Mouse (Mus musculus) layer of hippocampus, adult 8-10 months (tissue): ENCODE measurements at regions not wholly inside any gene's neighbourhood (a gene's known extent, or its start where the extent isn't known, plus 50 kb on each side); places are given as distances from the start of the nearest gene placed in this dataset.

Experiments
- DNase-seq, 2 experiments: peaks; one replicate each; pipeline ENCODE4 v3.0.0; 2022; ENCODE audit warnings: low spot score in 2 of 2
- microRNA-seq, 2 experiments: library from miRNA; unstranded; fragments of <30 nt; microRNA quantifications; one replicate each; pipeline ENCODE4 v1.2.0; 2022

DNA sequence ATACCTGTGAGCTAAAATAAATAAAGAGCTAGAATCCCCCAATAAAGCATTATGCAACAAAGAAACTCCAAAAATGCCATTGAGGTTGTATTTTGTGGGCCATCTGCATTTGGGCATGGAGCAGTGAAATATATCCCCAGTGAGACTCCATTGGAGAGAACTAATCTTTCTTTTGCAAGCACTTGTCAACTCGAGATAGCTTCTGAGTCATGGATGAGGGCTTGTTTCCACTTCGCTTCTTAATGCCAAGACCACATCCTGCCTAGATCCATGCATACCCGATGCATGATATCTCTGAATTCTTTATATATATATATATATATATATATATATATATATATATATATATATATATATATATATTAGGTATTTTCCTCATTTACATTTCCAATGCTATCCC lies 349.0 kb upstream of the Slc8a1 start:
- no peak for DNase-seq

DNA sequence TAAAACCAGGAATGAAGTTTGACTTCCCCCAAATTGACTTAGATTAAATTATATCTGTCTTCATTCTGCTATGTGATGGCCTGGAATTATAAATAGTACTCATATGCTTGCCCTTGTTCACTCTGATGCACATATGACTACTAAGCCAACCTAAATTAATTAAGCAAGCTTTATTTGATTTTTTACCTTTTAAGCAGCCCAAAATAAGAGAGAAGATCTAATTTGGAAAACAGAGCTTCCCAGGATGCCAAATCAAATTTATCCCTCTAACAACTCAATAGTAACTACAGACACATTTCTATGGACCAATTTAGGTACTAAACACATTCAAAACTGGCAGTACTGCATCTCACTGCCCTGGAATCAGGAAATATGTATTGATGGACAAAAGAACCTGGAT lies 342.1 kb upstream of the Slc8a1 start:
- no peak for DNase-seq

Small RNAs in the stretch of these regions (microRNA-seq; reads per million reads assigned to microRNA genes)
- gene Gm23400 (0 reads per million in 2 experiments), gene Gm27359 (0 reads per million in 2 experiments)
